Mouse (Mus musculus): Measurements from ENCODE around the gene Elmo1.

The Elmo1 gene

GRCm38 (mm10) chr13:20404530-20404929 is 314.1 kb downstream of the Elmo1 start:
- DNase-seq, result no peak

- DNase-seq, result no peak
Measured at GRCm38 (mm10) chr13:20406470-20407213, 316.2 kb downstream of the Elmo1 start.

- DNase-seq, result no peak
Measured at GRCm38 (mm10) chr13:20410306-20411101, 320.1 kb downstream of the Elmo1 start.

GRCm38 (mm10) chr13:20416691-20417660 is 326.6 kb downstream of the Elmo1 start:
- DNase-seq, result no peak

- DNase-seq, result no peak
Measured at GRCm38 (mm10) chr13:20430998-20431397, 340.6 kb downstream of the Elmo1 start.

GRCm38 (mm10) chr13:20433221-20433858 is 342.9 kb downstream of the Elmo1 start:
- DNase-seq, result no peak

GRCm38 (mm10) chr13:20434071-20434470 is 343.7 kb downstream of the Elmo1 start:
- no peak for DNase-seq

- no peak for DNase-seq
Measured at GRCm38 (mm10) chr13:20439488-20439887, 349.1 kb downstream of the Elmo1 start.

- DNase-seq, result no peak
Measured at GRCm38 (mm10) chr13:20450831-20451353, 360.5 kb downstream of the Elmo1 start.

- no peak for DNase-seq
Measured at GRCm38 (mm10) chr13:20454357-20454756, 364.0 kb downstream of the Elmo1 start.

- DNase-seq, result no peak
Measured at GRCm38 (mm10) chr13:20460096-20460495, 369.7 kb downstream of the Elmo1 start.

GRCm38 (mm10) chr13:20461616-20462015 is 371.2 kb downstream of the Elmo1 start:
- DNase-seq, result no peak

- DNase-seq, result no peak
Measured at GRCm38 (mm10) chr13:20464161-20464560, 373.8 kb downstream of the Elmo1 start.

- DNase-seq, result no peak
Measured at GRCm38 (mm10) chr13:20467381-20467780, 377.0 kb downstream of the Elmo1 start.

GRCm38 (mm10) chr13:20471732-20472131 is 381.3 kb downstream of the Elmo1 start:
- DNase-seq, result peak; percentile 59 to 60

GRCm38 (mm10) chr13:20472301-20472831 is 382.0 kb downstream of the Elmo1 start:
- DNase-seq, result no peak

GRCm38 (mm10) chr13:20472891-20473539 is 382.6 kb downstream of the Elmo1 start:
- DNase-seq, result no peak

- DNase-seq, result no peak
Measured at GRCm38 (mm10) chr13:20473641-20474078, 383.3 kb downstream of the Elmo1 start.

GRCm38 (mm10) chr13:20474600-20474999 is 384.2 kb downstream of the Elmo1 start:
- DNase-seq, result no peak

- DNase-seq, result no peak
Measured at GRCm38 (mm10) chr13:20481805-20482204, 391.4 kb downstream of the Elmo1 start.

GRCm38 (mm10) chr13:20489110-20489509 is 398.7 kb downstream of the Elmo1 start:
- DNase-seq, result peak; percentile 27 to 43

Data from B cell, adult 2 months (primary cell).